ENCODE assay signal across 13 mouse cellular contexts in the genomic region with DNA sequence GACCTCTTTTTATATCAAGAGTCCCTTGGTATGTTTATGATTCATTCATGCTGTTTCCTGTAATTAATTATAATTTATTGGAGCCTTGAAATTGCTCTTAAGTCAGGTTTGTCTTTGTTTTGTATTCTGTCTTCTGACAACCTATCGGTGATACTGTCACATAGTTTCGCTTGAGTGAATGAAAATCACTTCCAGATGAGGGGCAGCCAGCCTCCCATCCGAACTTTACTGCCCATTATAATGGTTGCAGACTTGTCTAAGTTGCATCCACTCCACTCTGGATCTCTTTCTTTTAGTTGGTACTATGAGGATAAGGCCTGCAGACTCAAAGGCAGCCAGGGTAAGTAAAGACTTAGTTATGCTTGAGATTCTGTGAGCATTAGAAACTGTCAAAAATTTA.
"Had no signal": no experiment of that assay in that cellular context is flagged by ENCODE, and none has a peak within 500 bp of the region (broad histone marks: within the 10 kb centered on the region; RNA-seq: fewer than 3 reads in every experiment).

No protein-coding gene starts in this region.

- H3K4me3 ChIP-seq: midbrain, embryonic 12.5 days; midbrain, embryonic 15.5 days; neural tube, embryonic 12.5 days; stomach, embryonic 15.5 days had no signal

- H3K27ac ChIP-seq: midbrain, embryonic 12.5 days; midbrain, embryonic 15.5 days; neural tube, embryonic 12.5 days; stomach, embryonic 15.5 days; stomach, postnatal 0 days had no signal

- H3K9me3 ChIP-seq: midbrain, embryonic 12.5 days; midbrain, embryonic 15.5 days; neural tube, embryonic 12.5 days; stomach, embryonic 15.5 days had no signal

- ATAC-seq: midbrain, embryonic 15.5 days had no signal

- H3K36me3 ChIP-seq: midbrain, embryonic 12.5 days; midbrain, embryonic 15.5 days; neural tube, embryonic 12.5 days; stomach, embryonic 15.5 days had no signal

- H3K27me3 ChIP-seq: midbrain, embryonic 12.5 days; midbrain, embryonic 15.5 days; neural tube, embryonic 12.5 days; stomach, embryonic 15.5 days had no signal

- H3K9ac ChIP-seq: lung, embryonic 14.5 days; midbrain, embryonic 12.5 days; midbrain, embryonic 15.5 days; neural tube, embryonic 12.5 days; stomach, embryonic 15.5 days had no signal

- H3K4me2 ChIP-seq: lung, embryonic 14.5 days; midbrain, embryonic 12.5 days; midbrain, embryonic 15.5 days; neural tube, embryonic 12.5 days; stomach, embryonic 15.5 days had no signal

- DNase-seq: lung, adult 18-20 months; lung, embryonic 14.5 days; lung, postnatal 10 days; lung, postnatal 4 days; right cerebral cortex, postnatal 14 days; thymus, adult 2 months; thymus, postnatal 25 days; thymus, postnatal 4 days had no signal

- H3K4me1 ChIP-seq: midbrain, embryonic 15.5 days; neural tube, embryonic 12.5 days; stomach, embryonic 15.5 days had no signal
